Mouse (Mus musculus) testis, postnatal 10 days (tissue): Measurements from ENCODE around the gene Gfer.
A peak's percentile ranks its signal among the peaks of the same experiment; 100 is the strongest.
"Not testable (repeated sequence)": the region's sequence is repeated elsewhere in the genome, so short reads cannot be mapped to it uniquely, and the experiment has no call there.

Experiments
- DNase-seq: peaks from one replicate; pipeline ENCODE4 v3.0.0; 2021; ENCODE audit warnings: low spot score

Gfer gene

GRCm38 (mm10) chr17:24687146-24687595 is 8.8 kb downstream of the Gfer start:
- DNase-seq = peak; percentile 82

GRCm38 (mm10) chr17:24686514-24686913 is 9.4 kb downstream of the Gfer start:
- peak; percentile 77 for DNase-seq

GRCm38 (mm10) chr17:24677500-24678080 is 18.4 kb downstream of the Gfer start:
- no peak for DNase-seq

DNA sequence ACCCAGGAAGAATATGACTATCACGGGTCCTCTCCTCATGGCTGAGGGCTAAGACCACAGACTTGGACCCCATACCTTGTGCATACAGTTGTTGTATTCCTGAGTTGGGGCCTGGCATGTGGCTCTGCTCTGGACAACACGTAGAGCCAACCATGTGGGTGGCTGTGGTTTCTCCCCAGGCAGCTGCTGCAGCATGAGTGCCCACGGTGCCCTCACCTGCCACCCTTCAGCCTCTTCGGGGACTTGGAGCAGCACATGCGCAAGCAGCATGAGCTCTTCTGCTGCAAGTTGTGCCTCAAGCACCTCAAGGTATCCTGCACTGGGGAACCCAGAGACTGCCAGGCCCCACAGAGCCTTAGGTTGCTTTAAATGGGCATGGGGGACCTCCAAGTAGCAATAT is 19.1 kb downstream of the Gfer start:
- DNase-seq = no peak

- DNase-seq = peak; percentile 84
Measured at GRCm38 (mm10) chr17:24676187-24676586, 19.8 kb downstream of the Gfer start.

DNA sequence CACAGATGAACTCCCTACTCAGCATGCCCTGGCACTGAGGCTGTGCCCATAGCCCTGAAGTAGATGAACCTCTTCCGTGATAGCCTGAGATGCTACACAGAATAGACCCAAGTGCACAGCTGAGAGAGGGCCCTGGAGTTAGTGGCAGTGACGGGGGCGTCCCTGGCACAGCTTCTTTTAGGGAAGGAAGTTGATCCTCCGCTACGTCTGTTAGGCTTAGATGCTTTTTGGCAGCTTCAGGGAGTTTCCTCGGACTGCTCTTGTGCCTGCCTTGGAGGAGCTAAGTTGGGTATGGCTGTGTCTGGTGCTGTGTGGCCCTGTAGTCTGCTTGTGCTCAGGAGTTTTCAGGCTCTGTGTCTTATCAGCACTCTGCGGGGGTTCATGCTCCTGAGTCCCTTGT is 21.7 kb downstream of the Gfer start:
- DNase-seq = no peak

GRCm38 (mm10) chr17:24672141-24672540 is 23.8 kb downstream of the Gfer start:
- DNase-seq = no peak

DNA sequence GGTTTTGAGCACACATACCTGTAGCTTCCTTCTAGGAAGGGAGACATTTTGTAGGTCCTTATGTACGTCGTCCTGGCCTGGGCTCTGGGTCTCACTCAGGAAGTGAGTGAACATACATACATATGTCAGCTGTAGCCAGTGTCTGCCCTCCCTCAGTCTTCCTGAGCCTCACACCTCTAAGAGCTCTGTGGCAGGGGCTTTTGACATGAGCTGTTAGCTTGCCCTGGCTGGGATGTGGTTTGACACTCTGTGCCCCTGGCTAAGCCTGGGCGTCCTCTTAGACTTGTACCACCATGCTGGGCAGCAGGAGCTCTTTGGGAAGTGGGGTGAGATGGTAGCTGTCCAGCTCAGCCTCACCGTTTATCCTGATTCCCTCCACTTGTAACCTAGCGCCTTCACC is 24.6 kb downstream of the Gfer start:
- no peak for DNase-seq

GRCm38 (mm10) chr17:24670246-24670844 is 25.6 kb downstream of the Gfer start:
- no peak for DNase-seq

GRCm38 (mm10) chr17:24669545-24670245 is 26.3 kb downstream of the Gfer start, which contains the start of gene Zfp598:
Gene Zfp598, plus strand, starts transcription at chr17:24669687.
- peak; percentile 97 for DNase-seq

DNA sequence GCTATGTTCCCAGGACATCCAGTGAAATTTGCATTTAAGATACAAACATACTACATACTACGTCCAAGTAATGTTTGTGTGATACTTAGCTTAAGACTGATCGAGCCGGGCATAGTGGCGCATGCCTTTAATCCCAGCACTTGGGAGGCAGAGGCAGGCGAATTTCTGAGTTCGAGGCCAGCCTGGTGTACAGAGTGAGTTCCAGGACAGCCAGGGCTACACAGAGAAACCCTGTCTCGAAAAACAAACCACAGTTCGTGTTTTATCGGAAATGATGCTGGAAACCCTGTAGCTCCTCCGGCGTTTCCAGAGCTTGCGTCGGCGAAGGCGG is 26.8 kb downstream of the Gfer start:
- not testable (repeated sequence) for DNase-seq

GRCm38 (mm10) chr17:24667416-24667815 is 28.5 kb downstream of the Gfer start:
- no peak for DNase-seq

DNA sequence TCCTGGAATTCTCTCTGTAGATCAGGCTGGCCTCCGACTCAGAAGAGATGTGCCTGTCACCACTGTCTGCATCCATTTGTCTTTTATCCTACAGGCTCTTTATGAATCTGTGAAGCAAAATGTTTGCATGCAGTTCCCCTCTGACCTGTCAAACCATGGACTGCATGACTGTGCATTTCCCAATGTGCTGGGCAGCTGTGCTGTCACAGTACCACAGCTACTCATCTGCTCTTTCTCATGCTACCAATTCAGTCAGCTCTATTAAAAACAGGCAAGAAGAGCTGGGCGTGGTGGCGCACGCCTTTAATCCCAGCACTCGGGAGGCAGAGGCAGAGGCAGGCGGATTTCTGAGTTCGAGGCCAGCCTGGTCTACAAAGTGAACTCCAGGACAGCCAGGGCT is 28.9 kb downstream of the Gfer start:
- not testable (repeated sequence) for DNase-seq

DNA sequence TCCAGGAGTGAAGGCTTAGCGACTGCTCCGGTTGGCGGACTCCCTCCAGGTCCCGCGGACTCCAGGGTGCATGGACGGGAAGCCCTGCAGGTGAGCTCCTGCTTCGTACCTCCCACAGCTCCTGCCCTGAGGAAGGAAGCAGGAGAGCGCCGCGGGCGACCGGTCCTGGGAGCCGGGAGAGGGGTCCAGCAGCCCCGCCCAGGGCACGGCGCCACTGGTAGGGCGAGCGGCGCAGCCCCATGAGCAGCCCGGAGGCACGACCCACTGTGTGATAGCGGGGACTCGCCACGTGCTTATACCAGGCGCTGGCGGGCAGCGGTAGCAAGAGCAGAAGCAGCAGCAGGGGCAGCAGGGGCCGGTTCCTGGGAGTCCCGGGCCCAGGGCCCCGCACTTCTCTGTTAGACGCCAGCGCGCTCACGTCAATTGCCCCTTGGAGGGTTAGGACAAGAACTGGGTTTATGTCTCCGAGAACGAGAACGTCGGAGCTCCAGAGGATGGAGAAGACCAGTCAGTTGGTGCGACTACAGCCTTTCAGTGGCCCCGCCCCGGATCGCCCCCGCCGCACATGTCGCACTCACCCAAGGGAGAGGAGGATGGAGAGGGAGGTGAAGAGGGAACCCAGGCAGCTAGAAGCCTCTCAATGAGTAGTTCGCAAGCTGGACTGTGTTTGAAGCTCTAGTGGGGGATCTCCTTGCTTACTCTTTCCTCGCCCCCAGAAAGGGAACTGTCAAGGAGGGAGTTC is 37.8 kb downstream of the Gfer start, which contains the start of gene Npw:
Gene Npw (minus strand): TSS at position 441 of the 742 bp plus-strand sequence.
- no peak for DNase-seq

GRCm38 (mm10) chr17:24654969-24655368 is 41.0 kb downstream of the Gfer start:
- no peak for DNase-seq

DNA sequence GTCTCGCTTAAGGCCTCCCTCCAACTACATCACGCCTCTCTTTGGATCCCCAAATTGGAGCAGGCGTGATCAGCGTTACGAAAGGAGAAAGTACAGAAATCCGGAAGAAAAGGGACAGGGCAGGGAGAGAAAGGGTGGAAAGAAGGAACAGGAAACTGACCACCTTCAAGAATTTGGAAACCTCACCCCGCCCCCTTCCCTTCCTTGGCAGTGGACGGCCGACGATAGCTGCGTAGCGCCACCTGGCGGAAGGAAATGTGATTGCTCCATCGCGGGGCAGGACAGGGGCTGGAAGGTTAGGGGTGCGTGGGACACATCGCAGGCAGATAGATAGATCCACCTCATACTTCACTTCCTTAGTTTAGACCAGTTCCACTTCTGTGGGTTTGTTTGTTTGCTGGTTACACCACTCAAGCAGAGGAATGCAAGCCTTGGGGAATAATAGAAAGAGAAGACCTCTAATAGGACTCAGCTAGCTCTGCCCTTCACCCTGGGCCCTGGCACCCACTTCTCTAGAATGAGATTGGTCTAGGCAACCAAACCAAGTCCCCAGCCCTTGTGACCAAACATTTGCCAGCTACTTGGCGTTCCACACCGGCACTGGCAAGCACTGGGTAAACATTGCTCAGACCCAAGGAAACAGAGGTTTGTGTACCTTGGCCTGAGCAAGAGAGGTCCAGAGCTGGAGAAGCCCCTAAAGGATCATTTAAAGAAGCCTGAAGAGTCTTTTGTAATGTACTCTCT is 41.8 kb downstream of the Gfer start:
- DNase-seq = peak; percentile 91

- no peak for DNase-seq
Measured at GRCm38 (mm10) chr17:24651835-24652234, 44.1 kb downstream of the Gfer start.

GRCm38 (mm10) chr17:24650766-24651165 is 45.2 kb downstream of the Gfer start:
- DNase-seq = no peak

- DNase-seq = no peak
Measured at GRCm38 (mm10) chr17:24650070-24650616, 45.8 kb downstream of the Gfer start, which contains the start of gene Slc9a3r2. Gene Slc9a3r2, minus strand, starts transcription at chr17:24650327.

- peak; percentile 74 for DNase-seq
Measured at GRCm38 (mm10) chr17:24649581-24650069, 46.3 kb downstream of the Gfer start.

DNA sequence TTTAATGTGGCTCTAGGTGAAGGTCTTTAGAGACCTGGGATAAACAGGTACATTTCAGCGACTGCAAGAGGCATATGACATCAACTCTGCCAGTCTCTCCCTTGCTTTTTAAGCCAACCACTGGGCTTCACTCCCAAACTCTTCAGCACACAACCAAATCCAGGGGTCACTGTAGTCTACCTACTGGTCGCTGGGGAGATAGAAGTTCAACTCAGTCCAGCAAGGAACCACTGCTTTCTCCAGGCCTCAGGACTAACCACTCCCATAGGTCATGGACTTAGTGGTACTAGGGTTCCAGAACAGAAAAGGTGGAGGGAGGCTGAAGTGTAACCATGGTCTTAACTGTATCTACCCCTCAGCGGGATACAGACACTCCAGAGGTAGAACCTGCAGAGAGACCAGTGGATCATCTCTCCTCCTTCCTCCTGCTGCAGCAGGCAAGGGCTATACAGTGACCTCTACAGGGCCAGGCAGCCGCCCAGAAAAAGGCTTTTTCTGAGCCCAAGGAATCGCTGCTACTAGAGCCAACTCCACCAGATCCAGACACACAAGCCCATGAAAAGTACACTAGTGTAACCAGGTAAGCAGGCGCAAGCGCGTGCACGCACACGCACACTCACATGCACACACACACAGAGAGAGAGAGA is 47.1 kb downstream of the Gfer start:
- DNase-seq = no peak
